Mouse (Mus musculus) mesoderm, embryonic 11.5 days (tissue): ENCODE measurements around the gene Nipbl.
"Not testable (repeated sequence)": the region's sequence is repeated elsewhere in the genome, so short reads cannot be mapped to it uniquely, and the experiment has no call there.

ENCODE experiments used
- DNase-seq: peaks from one replicate; pipeline ENCODE4 v3.0.0-alpha.2; 2012; ENCODE audit warnings: low read depth, low spot score

The Nipbl gene

DNA sequence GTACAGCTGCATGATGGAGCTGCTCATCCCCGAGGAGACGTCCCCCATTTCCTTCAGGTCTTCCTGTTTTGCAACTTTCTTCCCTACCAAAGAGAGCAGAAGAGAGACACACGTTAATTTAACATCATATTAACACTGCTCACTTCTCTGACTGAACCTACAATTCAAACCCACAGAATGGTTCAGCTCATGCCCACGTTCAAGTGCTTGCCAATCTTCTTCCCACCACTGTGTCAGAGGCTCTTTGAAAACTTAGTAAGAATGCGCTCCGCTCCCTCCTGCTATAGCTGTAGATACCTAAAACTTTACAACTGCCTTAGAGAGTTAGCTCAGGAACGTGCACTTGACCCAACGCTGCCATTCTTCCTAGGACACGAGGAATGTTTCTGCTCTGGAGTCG lies 141.3 kb downstream of the Nipbl start:
- DNase-seq: no peak

GRCm38 (mm10) chr15:8294150-8294549 lies 150.1 kb downstream of the Nipbl start:
- no peak for DNase-seq

GRCm38 (mm10) chr15:8291251-8291650 lies 153.0 kb downstream of the Nipbl start:
- no peak for DNase-seq

- no peak for DNase-seq
These were observed 162.1 kb downstream of the Nipbl start for GRCm38 (mm10) chr15:8282155-8282554.

- DNase-seq: no peak
These were observed 162.6 kb downstream of the Nipbl start for GRCm38 (mm10) chr15:8281701-8282100.

DNA sequence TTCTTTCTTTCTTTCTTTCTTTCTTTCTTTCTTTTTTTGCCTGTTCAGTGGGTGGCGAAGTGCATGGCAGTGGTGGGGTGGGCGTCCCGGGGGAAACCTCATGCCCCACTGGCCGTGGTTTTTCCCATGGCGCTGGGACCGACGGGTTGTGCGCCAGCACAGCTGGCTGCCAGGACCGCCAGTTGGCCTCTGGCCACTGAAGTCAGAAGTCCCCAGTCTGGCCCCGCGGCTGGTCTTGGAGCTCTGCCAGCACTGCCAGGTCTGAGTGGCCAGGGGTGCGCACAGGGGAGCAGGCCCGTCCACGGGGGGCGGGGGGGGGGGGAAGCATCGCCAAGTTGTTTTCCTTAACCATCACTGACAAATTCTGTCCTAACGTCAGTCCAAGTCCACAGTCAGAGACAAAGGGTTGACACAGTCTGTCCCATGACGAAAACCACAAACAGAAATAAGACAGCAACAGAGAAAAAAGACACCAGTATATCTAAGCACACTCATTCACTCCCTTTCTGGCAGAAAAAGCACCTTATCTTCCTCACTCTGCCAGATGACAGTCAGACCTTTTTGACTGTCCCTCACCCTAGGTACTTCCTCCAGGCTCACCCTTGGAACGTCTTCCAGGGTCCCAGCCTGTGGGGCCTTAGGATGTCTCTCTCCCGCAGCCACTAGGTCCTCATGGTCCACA lies 164.2 kb downstream of the Nipbl start:
- DNase-seq: peak; percentile 6

DNA sequence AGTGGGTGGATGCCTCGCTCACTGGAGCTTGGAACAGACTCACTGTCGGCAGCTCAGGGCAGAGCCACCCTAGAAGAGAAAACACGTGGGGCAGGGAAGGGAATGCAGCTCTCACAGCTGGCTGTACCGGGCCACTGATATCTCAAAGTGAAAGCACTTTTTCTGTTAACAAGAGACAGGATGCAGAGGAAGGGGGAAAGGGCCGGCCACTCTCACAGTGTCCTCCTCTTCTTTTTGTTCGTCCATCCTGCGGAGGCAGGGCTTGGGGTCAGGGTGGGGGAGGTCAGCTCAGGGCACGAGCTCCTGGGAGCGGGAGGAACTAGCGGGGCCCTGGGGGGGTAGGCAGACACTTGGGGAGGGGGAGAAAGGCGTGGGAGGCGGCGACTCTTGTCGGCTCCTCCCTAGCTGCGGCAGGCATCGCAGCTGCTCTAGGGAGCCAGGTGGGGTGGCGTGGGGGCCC lies 164.9 kb downstream of the Nipbl start:
- peak; percentile 13 for DNase-seq

DNA sequence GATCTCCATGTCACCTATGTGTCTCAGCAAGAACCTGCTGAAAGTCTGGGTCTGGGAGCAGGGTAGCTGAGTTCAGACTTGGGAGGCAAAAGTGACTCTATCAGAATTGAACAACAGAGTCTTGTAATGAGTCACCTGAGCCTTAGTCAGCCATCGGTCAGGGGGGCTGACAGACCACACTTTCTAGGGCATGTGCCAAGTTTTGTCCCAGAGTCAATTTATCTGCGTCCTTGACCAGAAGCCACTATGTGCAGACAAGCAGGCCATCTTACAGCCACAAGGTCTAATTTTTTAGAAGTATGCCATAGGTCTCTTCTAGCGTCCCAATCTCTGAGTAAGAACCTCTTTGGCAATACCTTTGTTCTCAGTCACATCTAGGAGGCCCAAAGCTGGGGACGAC lies 166.3 kb downstream of the Nipbl start:
- DNase-seq: not testable (repeated sequence)

- no peak for DNase-seq
These were observed 172.3 kb downstream of the Nipbl start for GRCm38 (mm10) chr15:8271952-8272351.

- no peak for DNase-seq
These were observed 176.0 kb downstream of the Nipbl start for GRCm38 (mm10) chr15:8268231-8268630.

GRCm38 (mm10) chr15:8267211-8267610 lies 177.1 kb downstream of the Nipbl start:
- DNase-seq: no peak

DNA sequence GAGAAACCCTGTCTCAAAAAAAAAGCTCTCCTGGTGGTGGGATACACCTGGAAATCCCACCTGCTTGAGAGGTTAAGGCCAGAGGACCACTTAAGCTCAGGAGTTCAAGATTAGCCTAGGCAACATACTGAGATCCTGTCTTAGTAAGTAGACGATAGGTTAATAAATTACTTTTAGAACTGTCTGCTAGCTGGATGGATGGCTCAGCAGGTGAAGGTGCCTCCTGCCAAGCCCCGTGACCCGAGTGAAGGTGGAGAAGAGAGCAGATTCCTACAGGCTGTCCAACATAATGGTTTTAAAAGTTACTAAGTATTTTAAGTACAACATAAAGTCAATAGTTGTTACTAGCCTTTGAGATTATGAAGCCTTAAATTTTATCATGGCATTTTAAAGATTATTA lies 178.3 kb downstream of the Nipbl start:
- DNase-seq: no peak
